Mouse (Mus musculus) cerebellum, adult (tissue): ENCODE data around the gene Unc13c.
A peak's percentile ranks its signal among the peaks of the same experiment; 100 is the strongest.

Experiments used
- ATAC-seq: cut with Nextera tagmentation; 2 replicates; pipeline ENCODE4 v1.9.2; 2017; ENCODE audit warnings: mild to moderate bottlenecking, moderate library complexity, mixed read lengths; ENCODE audit not compliant: insufficient number of reproducible peaks, low FRiP score, low TSS enrichment

Gene Unc13c

DNA sequence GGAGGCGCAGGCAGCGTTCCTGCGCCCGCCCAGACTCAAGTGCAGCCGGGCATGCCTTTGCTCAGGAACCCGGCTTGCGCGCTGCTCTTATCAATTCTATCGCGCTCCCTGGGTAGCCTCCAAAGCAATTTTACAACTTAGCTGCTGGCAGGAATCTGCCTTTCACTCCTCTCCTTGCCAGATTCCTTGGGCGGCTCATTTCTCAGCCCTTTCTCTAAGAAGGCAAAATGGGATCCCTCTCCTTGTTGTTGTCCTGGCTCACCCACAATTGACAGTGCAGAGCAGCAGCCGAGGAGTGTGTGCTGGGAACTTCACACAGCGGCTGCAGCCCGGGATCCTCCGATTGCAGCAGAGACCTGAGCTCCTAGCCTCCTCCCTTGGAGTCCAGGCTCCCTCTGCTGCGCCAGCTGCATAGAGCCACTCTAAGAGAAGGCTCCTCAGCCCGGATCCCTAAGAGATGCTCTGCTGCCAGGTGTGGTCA is at the start of gene Unc13c:
TSS of gene Unc13c (minus strand) at position 326 of the 481 bp plus-strand sequence.
- peak; percentile 65 for ATAC-seq

GRCm38 (mm10) chr9:74007976-74008686 is 39.4 kb upstream of the Unc13c start:
- ATAC-seq = no peak

DNA sequence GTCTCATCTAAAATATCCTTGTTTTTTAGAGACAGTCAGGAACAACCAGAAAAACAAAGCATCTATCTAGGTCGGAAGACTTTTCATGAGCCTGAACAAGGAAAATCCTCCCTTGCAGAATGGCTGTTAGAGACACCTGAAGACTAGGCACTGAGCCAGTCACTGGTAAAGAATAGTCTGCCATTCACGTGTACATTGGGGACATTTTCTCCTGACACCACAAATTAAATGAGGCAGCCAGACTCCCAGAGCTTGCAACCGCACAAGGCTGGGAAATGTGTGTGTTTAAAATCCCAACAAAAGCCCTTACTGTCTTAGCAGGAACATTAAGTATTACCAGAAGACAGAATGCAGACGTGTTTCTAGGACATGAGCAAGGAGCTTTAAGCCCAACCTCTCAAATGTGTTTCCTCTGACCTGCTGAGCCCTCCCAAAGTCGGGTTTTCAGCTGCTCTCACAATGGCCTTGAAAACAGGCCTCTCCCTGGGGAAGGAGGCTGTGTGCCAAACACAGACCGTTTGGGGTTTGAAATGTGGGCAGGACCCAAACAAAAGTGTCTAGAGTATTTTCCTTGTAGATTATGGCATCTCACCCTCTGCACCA is 33.7 kb upstream of the Unc13c start:
- ATAC-seq = no peak

DNA sequence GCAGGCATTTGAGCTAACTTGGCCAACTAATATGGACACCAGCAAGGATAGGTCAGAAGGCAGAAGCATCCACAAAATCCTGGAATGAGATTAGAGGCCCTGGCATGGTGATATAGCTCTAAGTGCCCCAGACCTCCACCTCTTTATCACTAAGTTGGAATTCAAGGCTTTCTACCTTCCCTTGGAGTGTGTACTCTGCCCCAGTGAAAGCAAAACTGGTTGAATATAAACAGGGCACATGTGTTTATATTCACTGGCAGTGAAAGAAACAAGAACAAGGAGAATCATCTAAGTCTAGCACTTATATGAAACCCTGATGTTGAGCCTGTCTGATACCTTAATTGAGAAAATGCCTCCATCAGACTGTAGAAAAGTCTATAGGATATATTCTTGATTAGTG is 19.3 kb upstream of the Unc13c start:
- no peak for ATAC-seq

DNA sequence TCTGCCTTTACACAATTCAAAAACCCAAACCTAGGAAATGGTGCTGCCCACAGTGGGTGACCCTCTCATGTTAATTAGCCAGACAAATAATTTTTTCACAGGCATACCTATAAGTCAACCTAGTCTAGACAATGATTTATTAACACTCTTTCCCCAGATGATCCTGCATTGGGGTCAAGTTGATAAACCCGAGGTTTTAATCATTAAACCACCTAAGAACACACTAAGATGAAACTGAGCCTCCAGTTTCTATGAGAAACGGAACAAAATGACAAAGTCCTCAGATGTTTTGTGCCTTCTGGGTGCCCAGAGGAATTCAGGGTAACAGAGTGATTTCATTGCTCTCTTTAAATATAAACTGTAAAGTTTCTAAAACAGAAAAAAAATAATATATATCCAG is 18.5 kb upstream of the Unc13c start:
- ATAC-seq = no peak

DNA sequence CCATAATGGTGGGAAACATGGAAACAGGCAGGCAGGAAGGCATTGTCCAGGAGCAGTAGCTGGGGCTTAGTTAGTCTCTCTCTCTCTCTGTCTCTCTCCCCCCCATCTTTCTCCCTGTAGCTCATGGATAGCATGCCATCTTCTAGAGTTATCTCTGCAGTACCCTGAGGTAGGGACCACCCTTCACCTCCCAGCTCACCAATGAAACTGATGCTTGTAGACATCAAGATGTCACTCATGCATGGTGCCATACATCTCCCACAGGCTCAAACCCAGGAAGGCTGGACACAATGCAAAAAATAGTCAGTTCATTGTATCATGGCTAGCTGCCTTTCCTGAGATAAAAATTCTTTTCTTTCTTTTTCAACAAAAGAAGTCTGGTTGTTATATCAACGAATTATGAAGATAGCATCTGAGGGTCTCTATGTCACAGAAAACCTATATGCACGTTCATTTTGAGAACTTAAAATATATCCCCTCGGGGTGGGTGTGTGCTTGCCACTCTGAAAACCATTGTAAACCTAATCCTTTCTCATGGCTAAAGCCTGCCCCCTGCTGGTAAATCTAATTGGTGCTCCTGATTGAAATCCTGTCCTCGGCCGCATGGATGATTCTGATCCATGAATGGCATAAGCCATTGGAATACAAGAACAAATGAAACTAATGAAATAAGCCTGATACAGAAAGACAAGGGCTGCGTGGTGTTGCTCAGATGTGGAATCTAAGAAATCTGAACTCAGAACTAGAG is 14.0 kb upstream of the Unc13c start:
- ATAC-seq = no peak; the same call in 1 of the 2 replicates

- ATAC-seq = no peak
Observed at GRCm38 (mm10) chr9:73972327-73972988, 3.7 kb upstream of the Unc13c start.

- 0 out of 2 replicates have a peak, but pooled peaks have one; percentile 56 for ATAC-seq
Observed at GRCm38 (mm10) chr9:73970717-73971116, 2.0 kb upstream of the Unc13c start.

- ATAC-seq = no peak
Observed at GRCm38 (mm10) chr9:73965322-73965915, 3.3 kb downstream of the Unc13c start.

GRCm38 (mm10) chr9:73962471-73962870 is 6.3 kb downstream of the Unc13c start:
- no peak for ATAC-seq

DNA sequence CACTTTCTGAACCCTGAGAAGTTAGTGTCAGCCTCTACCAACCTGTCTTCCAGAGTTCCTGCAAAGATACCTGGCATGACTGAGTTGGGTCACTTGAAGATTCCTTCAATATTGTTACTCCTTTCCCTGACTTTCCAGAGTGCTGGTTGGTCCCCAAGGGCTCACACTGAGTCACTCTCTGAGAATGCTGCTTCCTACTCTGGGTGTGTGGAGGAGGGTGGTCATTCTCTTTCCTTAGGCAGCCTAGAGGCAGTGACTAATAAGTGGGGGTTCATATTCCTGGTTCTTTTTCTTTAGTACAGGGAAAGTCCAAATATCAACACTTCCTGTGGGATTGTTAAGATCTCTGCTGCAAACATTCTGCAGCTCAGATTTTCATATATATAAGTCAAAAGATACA is 16.4 kb downstream of the Unc13c start:
- ATAC-seq = no peak

- no peak for ATAC-seq
Observed at GRCm38 (mm10) chr9:73951586-73951985, 17.2 kb downstream of the Unc13c start.

DNA sequence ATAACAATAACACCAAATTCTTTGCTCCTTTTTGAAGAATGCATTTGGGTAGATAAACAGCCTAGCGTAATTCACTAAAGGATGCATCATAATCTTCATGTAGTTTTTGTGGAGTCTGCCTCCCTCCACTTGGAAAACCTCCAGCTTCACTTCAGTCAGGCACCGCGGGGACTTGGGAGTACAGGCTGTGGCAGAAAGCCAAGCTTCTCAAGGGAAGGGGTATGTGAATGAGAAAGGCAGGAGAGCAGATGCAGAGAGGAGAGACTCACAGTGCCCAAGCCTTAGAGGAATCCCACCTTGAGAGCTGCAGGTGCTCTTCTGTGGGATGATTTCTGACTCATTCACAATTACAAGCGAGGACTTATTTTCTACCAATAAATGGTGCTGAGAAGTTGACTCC is 33.9 kb downstream of the Unc13c start:
- ATAC-seq = peak; percentile 36; the same call in 1 of the 2 replicates

DNA sequence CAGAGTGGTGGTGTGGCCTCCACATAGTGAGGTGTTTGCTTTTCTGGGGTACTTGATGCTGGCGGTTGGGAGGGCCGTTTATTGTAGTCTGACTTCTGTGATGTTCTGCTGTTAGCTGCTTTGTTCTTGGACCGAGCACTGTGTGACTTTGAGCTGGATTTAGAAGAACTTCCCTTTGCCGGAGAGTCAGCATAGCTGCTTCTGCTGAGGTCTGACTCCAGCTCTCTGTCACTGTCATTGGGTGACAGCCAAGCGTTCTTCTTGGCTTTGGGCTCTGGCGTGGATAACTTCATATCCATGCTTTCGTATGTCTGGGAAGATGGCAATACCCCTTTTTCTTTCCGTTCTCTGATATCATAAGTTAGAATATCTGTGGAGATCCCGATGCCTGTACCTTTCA is 36.8 kb downstream of the Unc13c start:
- ATAC-seq = no peak

GRCm38 (mm10) chr9:73927276-73927675 is 41.5 kb downstream of the Unc13c start:
- peak; percentile 98 for ATAC-seq

DNA sequence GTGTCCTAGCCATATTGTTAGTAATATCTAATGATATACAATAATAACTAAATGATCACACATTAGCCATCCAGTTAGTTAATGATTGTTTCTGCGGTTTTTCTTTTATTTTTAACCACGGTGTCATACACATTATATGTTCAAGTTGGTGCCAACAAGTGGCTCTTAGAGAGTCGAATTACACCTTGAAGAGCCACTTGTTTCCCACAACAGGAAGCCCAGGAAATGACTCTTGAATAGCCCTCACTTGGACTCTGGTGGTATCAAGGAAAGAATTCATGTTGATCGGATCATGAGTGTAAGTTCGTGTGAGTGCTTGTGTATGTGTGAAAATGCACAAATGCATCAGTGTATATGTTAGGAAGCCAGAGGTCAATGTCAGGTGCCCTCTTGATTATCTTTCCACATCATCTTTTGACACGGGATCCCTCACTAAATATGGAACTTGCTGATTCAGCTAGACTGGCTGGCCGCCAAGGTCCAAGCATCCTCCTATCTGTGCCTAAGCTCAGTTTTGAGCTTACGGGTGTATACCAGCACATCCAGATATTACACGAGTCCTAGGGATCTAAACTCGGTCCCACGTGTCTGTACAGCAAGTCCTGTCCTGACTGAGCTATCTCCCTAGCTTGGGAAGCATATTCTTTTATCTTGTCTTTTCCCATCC is 46.2 kb downstream of the Unc13c start:
- no peak for ATAC-seq

- no peak for ATAC-seq
Observed at GRCm38 (mm10) chr9:73905959-73906358, 62.8 kb downstream of the Unc13c start.

DNA sequence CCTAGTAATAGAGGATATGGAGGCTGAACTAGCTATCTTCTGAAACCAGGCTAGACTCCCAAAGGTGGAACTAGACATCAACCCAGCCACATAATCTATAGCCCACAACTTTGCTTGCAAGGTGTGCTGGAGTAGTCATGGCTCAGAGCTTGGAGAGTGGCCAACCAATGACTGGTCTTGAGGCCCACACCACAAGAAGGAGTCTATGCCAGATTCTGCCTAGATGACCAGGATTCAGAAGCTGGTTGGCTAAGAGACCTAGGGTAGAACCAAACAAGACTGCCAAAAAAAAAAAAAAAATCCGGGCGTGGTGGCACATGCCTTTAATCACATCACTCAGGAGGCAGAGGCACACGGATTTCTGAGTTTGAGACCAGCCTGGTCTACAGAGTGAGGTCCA is 70.2 kb downstream of the Unc13c start:
- ATAC-seq = no peak

DNA sequence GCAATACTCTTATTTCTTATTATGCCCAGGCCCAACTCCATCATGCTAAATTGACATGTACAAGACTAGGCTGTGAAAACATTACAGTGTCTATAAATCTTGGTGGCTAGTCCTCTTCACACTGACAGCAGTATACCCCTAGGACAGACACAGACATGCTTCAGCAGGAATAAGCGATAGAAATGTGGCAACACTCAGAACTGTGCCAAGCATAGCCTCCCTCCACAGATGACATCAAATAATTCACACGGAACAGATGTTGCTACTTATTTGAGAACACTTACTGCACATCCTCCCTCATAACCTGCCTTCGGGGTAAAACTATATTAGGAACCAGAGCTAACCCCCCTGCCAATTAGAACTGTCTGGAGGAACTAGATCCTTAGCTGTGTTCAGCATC is 72.6 kb downstream of the Unc13c start:
- ATAC-seq = no peak

GRCm38 (mm10) chr9:73883587-73883986 is 85.2 kb downstream of the Unc13c start:
- ATAC-seq = no peak
